Mouse (Mus musculus) CD8-positive naive resting alpha-beta T cell, adult 57 days (primary cell): Measurements from ENCODE around the gene Tmod2. TPM values are rescaled to one million over a fixed set of nuclear protein-coding genes. Genes with fewer than 3 reads are reported as not detected.

Source experiments
- total RNA-seq: library from RNA; stranded (reverse); gene quantifications from one replicate; pipeline ENCODE4 v1.2.4, GENCODE M21; 2023

Tmod2 gene
- 0.18 TPM for total RNA-seq

DNA sequence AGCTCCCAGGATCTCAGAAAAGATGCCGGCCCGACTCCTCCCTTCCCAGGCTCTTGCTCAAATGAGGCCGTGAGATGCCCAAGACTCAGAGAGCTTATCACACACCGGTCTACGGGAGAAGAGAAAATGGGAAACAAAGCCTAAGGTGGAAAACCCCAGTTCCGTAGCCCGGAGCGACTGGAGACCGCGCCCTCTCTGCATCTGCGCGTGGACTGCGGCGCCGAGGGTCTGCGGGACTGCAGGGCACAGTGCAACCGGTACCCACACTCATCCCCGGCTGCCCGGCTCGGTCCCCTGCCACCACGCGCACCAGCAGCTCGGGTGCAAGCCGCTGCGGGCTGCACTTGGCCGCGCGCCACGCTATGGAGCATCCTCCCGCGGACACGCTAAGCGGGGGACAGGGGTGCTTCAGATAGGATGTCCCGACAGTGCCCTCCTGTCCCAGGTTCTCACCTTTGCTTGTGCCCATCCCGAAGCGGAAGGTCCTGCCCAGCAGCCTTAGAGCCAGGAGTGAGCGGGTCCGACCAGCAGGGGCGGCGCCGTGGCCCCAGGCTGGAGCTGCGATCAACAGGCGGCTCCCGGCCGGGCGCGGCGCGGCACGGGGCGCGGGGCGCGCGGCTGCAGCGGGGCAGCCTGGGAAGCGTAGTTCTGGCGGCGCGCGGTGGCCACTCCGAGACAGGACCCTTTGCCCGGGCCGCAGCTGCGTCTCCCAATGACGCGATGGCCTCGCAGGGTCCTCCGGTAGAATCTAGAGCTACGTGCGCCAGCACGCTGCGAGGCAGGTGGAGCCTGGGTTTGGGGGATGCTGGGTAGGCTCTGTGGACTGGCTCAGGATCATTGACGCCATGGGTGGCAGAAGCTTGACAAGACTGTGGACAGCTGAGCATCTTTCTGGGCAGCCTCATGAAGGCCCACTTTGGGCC lies at the start of gene Tmod2:
Tmod2 (minus strand) TSS at position 755 of the 923 bp plus-strand sequence.

DNA sequence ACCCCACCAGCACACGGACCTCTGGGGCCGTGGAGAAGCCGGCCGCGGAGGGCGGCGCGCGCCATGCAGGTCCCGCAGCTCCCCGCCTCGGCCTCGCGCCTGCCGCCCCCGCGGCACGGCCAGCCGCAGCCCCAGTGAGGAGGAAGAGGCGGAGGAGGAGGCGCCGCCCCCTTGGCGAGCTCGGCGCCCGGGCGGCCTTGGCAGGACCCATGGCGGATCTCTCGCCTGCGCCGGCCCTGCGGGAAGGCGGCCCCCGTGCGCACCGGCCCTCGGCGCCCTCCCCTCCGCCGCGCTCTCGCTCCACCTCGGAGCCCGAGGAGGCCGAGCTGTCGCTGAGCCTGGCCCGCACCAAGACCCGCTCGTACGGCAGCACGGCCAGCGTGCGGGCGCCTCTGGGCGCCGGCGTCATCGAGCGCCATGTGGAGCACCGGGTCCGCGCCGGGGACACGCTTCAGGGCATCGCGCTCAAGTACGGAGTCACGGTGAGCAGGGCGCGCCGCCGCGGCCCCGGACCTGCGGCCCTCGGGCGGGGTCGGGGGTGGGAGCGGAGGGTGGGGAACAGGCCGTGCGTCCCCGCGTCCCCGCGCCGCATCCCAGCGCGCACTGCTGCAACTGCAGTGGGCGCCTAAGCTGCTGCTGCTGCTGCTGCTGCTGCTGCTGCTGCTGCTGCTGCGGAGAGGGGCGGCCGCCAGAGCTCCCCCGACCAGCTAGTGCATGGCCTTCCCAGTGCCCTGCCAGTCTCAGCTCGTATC lies 14.6 kb upstream of the Tmod2 start, which contains the start of gene Lysmd2:
Lysmd2 (plus strand) TSS at position 186 of the 752 bp plus-strand sequence.

DNA sequence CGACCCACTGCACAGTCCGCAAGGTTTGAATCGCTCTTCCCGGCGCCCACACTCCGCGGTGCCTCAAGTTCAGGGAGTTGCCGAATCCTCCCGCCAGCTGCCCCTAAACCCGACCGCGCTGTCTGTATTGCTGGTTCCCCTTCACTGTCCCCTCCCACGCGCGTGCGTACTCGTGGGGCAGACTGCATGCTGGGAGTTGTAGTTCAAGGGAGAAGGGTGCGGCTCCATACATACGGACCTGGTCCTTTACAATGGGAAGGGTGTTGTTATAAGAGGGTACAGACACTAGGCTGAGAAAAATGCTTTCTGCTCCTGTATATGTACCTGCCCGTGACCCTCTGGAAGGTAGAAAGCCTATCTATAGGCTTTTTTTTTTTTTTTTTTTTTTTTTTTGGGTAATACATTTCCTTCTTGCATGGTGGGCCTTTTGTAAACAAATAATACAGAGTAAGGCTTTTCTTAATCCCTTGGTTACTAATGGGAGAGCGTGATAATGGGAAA lies 51.6 kb downstream of the Tmod2 start, which contains the start of gene Tmod3:
Tmod3 (minus strand) TSS at position 146 of the 501 bp plus-strand sequence.

Other genes starting within 250 kb of the Tmod2 start
- gene Mapk6, start 201.3 kb downstream of the Tmod2 start, total RNA-seq: 53.2 TPM
- 17.8 TPM for gene Leo1, start 169.8 kb downstream of the Tmod2 start, total RNA-seq
- gene Tmod3, start 51.7 kb downstream of the Tmod2 start, total RNA-seq: 209 TPM
- 4.3 TPM for gene Lysmd2, start 14.4 kb upstream of the Tmod2 start, total RNA-seq
- not detected for gene Scg3, start 72.7 kb upstream of the Tmod2 start, total RNA-seq
- gene Bmp5, start 164.0 kb upstream of the Tmod2 start, total RNA-seq: not detected